Mouse (Mus musculus) heart, adult 2 months (tissue): ENCODE results near the gene Relb.

Experiments
- CTCF ChIP-seq: fragments of 200-600 bp; IDR thresholded peaks from 2 replicates; pipeline ENCODE4 v1.8.1; 2022; ENCODE audit warnings: antibody characterized with exemption, mild to moderate bottlenecking, moderate library complexity
- EP300 ChIP-seq: fragments of 200-500 bp; IDR thresholded peaks from 2 replicates; pipeline ENCODE4 v1.6.1; 2011; ENCODE audit warnings: low read depth, low read length, control low read depth; ENCODE audit not compliant: insufficient read depth

DNA sequence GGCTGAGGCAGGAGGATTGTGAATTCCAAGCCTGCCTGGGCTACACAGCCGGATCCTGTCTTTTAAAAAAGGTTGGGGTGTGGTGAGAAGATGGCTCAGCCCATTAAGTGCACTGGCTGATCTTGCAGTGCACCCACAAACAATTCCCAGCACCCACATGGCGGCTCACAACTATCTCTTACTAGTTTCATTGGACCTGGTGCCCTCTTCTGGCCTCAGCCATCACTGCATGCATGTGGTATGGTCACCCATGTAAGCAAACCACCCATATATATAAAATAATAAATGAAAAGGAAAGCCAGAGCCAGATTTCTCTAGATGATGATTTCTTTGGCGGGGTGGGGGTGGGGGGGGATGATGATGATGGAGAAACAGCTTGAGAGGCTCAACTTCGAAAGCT is 64.8 kb downstream of the Relb start:
- TF ChIP-seq CTCF (peak; percentile 51), EP300 (no peak)
